Mouse (Mus musculus) liver, adult 2 months (tissue): Measurements from ENCODE around the gene Klrb1b.

Source experiments
- CTCF ChIP-seq: fragments of 200-500 bp; IDR thresholded peaks from 2 replicates; pipeline ENCODE4 v1.5.1; 2011; ENCODE audit warnings: low read depth, low read length, control low read depth
- POLR2A ChIP-seq: fragments of 200-500 bp; IDR thresholded peaks from 2 replicates; pipeline ENCODE4 v1.6.1; 2011; ENCODE audit warnings: low read length, control low read depth; ENCODE audit not compliant: insufficient read depth; ENCODE audit errors: extremely low read depth

GRCm38 (mm10) chr6:128789115-128789514 lies 37.0 kb downstream of the Klrb1b start, which contains the start of gene Klrb1c:
- TF ChIP-seq POLR2A (no peak), CTCF (no peak)
